Mouse (Mus musculus): Measurements from ENCODE around the gene Tmem91.

The Tmem91 gene

DNA sequence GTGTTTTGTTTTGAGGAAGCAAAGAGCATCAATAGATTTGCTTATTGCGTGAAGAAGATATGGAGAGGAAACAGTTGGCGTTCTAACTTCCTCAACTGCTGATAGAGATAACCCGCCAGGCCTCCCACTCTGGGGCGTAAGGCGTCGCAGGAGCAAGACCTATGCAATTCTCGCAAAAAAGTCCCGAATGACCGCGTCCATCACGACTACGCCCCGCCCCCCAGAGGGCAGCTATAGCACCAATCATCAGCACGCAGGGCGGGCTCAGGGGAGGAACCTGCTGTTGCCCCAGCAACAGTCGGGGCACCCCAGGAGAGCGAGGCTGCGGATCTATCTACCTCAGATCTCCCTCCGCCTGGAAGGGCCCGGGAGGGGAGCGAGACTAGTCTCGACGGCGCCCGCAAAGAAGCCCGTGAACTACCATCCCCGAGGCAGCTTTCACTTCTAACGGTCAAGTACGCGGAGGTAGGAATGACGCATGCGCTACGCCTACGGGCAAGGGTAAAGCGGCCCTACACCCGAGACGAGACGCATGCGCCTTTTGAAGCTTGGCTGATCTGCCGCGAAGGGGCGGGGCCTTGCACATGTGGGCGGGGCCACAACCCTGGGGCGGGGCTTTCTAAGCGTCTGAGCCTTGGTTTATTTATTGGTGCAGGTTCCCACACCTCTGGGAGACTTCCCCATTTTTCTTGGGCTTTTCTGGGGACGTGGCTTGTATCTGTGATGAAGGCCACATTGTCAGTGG lies 5.7 kb upstream of the Tmem91 start, which contains the start of gene B9d2:
TSS of gene B9d2 (plus strand) at position 267 of the 745 bp plus-strand sequence.
- TF ChIP-seq NANOG (IDR thresholded peaks at IDR 0.05; ENCODE audit: borderline replicate concordance, low read length) (no peak), POU5F1 (IDR thresholded peaks at IDR 0.05; ENCODE audit: borderline replicate concordance, low read length) (no peak), CTCF (conservative IDR thresholded peaks at IDR 0.05; ENCODE audit: low read length) (no peak)
- Histone ChIP-seq H3K4me1 (replicated peaks; ENCODE audit: low read depth, low read length) (peaks cover 57% of the 10 kb centered on the region), H3K9me3 (ENCODE audit: low read length) (no peaks in the 10 kb centered on the region), H3K36me3 (ENCODE audit: insufficient read depth, low read length) (peaks cover 5% of the 10 kb centered on the region; the same call in 1 of the 2 replicates), H3K27me3 (ENCODE audit: insufficient read depth, low read length) (peaks cover 29% of the 10 kb centered on the region), H3K4me3 (replicated peaks; ENCODE audit: low read length) (peak within 1 kb of the TSS; percentile 95)

DNA sequence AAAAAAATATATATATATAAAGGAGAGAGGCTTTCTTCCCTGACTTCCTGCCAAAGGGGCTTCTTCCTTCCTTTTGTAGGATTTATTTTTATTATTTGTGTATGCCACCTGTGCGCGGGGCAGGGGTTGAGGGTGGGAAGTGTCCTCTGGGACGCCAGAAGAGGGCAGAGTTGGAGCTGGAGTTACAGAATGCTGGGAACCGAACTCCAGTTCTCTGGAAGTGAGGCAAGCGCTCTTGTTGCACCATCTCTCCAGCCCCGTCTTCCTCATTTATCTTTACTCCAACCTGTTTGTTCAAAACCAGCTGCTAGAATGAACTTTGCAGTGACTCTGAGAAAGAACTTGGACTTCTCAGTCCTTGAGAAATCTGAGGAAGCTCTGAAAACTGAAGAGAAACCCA lies 5.0 kb upstream of the Tmem91 start:
- Histone ChIP-seq H3K4me3 (replicated peaks; ENCODE audit: low read length) (peak overlapping the region; percentile 95), H3K27me3 (ENCODE audit: insufficient read depth, low read length) (peaks cover 30% of the 10 kb centered on the region), H3K36me3 (ENCODE audit: insufficient read depth, low read length) (peaks cover 4% of the 10 kb centered on the region; the same call in 1 of the 2 replicates), H3K9me3 (ENCODE audit: low read length) (no peaks in the 10 kb centered on the region), H3K4me1 (replicated peaks; ENCODE audit: low read depth, low read length) (peaks cover 60% of the 10 kb centered on the region)
- no peak for TF ChIP-seq NANOG (IDR thresholded peaks at IDR 0.05; ENCODE audit: borderline replicate concordance, low read length)
- no peak for TF ChIP-seq CTCF (conservative IDR thresholded peaks at IDR 0.05; ENCODE audit: low read length)
- no peak for TF ChIP-seq POU5F1 (IDR thresholded peaks at IDR 0.05; ENCODE audit: borderline replicate concordance, low read length)

DNA sequence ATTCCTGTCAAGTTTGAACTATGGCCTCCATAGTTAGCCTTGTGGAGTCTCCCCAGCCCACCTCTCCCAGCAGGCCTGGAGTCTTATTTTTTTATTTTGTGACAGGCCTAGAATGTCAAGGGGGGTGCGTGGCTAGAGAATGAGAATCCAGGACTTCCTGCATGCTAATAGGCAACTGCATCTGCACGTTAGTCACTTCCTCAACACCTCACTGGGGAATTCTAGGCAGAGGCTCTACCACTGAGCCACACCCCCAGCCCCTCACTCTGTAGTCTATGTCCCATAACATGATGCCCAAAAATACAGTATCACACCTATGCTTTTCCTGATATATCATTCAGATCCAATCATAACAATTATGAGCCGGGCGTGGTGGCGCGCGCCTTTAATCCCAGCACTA lies 2.0 kb upstream of the Tmem91 start:
- peaks cover 48% of the 10 kb centered on the region for H3K4me1 ChIP-seq (replicated peaks; ENCODE audit: low read depth, low read length)
- peaks cover 46% of the 10 kb centered on the region for H3K27me3 ChIP-seq (ENCODE audit: insufficient read depth, low read length)
- TF ChIP-seq NANOG (IDR thresholded peaks at IDR 0.05; ENCODE audit: borderline replicate concordance, low read length) (no peak), POU5F1 (IDR thresholded peaks at IDR 0.05; ENCODE audit: borderline replicate concordance, low read length) (no peak), CTCF (conservative IDR thresholded peaks at IDR 0.05; ENCODE audit: low read length) (no peak)
- H3K9me3 ChIP-seq (ENCODE audit: low read length): no peaks in the 10 kb centered on the region
- no peak overlapping the region for H3K4me3 ChIP-seq (replicated peaks; ENCODE audit: low read length)
- peaks cover 6% of the 10 kb centered on the region for H3K36me3 ChIP-seq (ENCODE audit: insufficient read depth, low read length)

DNA sequence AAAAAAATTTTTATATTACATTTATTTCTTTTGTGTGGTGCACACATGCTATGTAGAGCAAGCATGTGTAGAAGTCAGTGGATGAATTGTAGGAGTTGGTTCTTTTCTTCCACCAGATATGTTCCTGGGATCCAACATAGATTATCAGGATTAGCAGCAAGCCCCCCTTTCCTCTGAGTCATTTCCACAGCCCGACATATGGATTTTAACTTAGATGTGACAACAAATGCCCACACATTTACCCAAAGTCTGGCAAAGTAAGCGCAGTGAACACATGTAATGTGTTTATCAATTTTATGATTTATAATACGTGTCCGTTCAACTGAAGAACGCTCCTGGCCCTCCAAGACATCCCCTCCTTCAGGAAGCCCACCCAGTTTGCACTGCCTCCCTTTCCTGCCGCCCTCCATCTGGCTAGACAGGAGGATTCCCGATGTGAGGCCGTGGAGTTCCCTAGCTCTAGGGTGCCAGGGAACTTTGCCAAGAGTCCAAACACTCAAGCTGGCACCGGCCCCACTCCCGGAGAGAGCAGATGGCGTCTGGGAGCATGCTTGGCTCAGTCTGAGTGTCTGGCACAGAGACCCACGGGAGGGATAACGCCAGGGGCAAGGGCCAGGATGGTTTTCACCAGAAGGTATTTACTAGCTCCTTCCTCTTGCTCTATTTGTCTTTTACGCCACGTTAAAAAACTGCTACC lies 1.3 kb upstream of the Tmem91 start:
- H3K36me3 ChIP-seq (ENCODE audit: insufficient read depth, low read length): peaks cover 14% of the 10 kb centered on the region
- no peak overlapping the region for H3K4me3 ChIP-seq (replicated peaks; ENCODE audit: low read length)
- H3K9me3 ChIP-seq (ENCODE audit: low read length): no peaks in the 10 kb centered on the region
- peaks cover 48% of the 10 kb centered on the region for H3K4me1 ChIP-seq (replicated peaks; ENCODE audit: low read depth, low read length)
- peaks cover 46% of the 10 kb centered on the region for H3K27me3 ChIP-seq (ENCODE audit: insufficient read depth, low read length)
- TF ChIP-seq NANOG (IDR thresholded peaks at IDR 0.05; ENCODE audit: borderline replicate concordance, low read length) (no peak), POU5F1 (IDR thresholded peaks at IDR 0.05; ENCODE audit: borderline replicate concordance, low read length) (no peak), CTCF (conservative IDR thresholded peaks at IDR 0.05; ENCODE audit: low read length) (no peak)

DNA sequence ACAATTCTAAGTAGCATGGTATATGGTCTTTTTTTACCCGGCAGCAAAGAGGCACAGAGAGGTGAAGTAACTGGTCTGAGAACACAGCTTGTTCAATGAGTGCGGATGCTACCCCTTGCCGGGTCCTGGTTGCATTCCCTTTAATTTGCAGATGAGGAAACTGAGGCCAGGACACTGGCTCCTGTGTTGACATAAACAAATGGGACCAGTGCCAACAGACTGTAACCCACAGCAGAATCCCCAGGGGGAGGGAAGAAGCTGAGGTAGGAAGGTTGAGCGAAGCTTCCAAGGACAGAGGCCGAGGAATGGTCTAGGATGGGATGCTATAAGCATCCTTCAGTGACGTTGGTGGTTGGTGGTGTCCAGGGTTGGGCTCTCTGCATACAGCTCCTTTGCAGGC lies 439 bp upstream of the Tmem91 start:
- H3K36me3 ChIP-seq (ENCODE audit: insufficient read depth, low read length): peaks cover 22% of the 10 kb centered on the region
- TF ChIP-seq NANOG (IDR thresholded peaks at IDR 0.05; ENCODE audit: borderline replicate concordance, low read length) (no peak), POU5F1 (IDR thresholded peaks at IDR 0.05; ENCODE audit: borderline replicate concordance, low read length) (no peak), CTCF (conservative IDR thresholded peaks at IDR 0.05; ENCODE audit: low read length) (no peak)
- peak overlapping the region; percentile 81 for H3K4me3 ChIP-seq (replicated peaks; ENCODE audit: low read length)
- H3K27me3 ChIP-seq (ENCODE audit: insufficient read depth, low read length): peaks cover 46% of the 10 kb centered on the region
- H3K4me1 ChIP-seq (replicated peaks; ENCODE audit: low read depth, low read length): peaks cover 53% of the 10 kb centered on the region
- H3K9me3 ChIP-seq (ENCODE audit: low read length): no peaks in the 10 kb centered on the region

DNA sequence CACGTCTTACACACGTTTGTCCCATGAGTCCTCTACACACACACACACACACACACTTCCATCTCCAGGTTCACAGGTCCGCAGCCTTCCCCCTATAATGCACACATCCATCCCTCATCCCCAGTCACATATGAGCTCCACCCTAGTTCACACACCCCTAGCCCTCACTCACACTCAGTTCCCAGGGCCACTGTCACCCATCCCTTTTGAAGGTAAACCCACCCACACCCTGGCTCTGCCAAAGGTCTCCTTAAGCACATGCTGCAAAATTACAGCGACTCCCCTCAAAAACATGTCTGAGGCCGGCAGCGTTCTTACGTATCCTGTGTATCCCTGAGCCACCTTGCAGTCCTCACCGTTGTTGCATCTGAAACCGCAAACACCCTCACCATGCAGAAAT lies 669 bp downstream of the Tmem91 start:
- Histone ChIP-seq H3K4me3 (replicated peaks; ENCODE audit: low read length) (peak overlapping the region; percentile 81), H3K9me3 (ENCODE audit: low read length) (no peaks in the 10 kb centered on the region), H3K36me3 (ENCODE audit: insufficient read depth, low read length) (peaks cover 26% of the 10 kb centered on the region), H3K4me1 (replicated peaks; ENCODE audit: low read depth, low read length) (peaks cover 58% of the 10 kb centered on the region), H3K27me3 (ENCODE audit: insufficient read depth, low read length) (peaks cover 45% of the 10 kb centered on the region)
- TF ChIP-seq NANOG (IDR thresholded peaks at IDR 0.05; ENCODE audit: borderline replicate concordance, low read length): no peak
- no peak for TF ChIP-seq CTCF (conservative IDR thresholded peaks at IDR 0.05; ENCODE audit: low read length)

DNA sequence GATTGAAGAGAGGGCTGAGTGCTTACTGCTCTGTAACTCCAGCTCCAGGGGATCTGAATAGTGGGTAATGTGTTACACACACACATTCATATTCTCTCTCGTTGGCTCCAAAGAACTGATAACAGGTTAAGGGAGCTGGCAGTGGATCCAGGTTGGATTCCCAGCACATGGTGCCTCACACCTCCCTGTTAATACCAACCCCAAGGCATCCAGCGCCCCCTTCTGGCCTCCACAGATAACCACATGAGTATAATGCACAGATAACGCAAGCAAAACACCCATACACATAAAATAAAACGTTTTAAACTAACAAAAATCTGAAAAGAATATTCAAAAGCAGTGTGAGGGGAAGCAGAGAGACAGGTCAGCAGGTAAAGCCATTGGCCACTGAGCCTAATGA lies 2.5 kb downstream of the Tmem91 start:
- Histone ChIP-seq H3K9me3 (ENCODE audit: low read length) (no peaks in the 10 kb centered on the region), H3K4me1 (replicated peaks; ENCODE audit: low read depth, low read length) (peaks cover 68% of the 10 kb centered on the region), H3K36me3 (ENCODE audit: insufficient read depth, low read length) (peaks cover 45% of the 10 kb centered on the region), H3K27me3 (ENCODE audit: insufficient read depth, low read length) (peaks cover 39% of the 10 kb centered on the region), H3K4me3 (replicated peaks; ENCODE audit: low read length) (no peak overlapping the region)
- peak; percentile 73 for TF ChIP-seq CTCF (conservative IDR thresholded peaks at IDR 0.05; ENCODE audit: low read length)
- TF ChIP-seq NANOG (IDR thresholded peaks at IDR 0.05; ENCODE audit: borderline replicate concordance, low read length): no peak

DNA sequence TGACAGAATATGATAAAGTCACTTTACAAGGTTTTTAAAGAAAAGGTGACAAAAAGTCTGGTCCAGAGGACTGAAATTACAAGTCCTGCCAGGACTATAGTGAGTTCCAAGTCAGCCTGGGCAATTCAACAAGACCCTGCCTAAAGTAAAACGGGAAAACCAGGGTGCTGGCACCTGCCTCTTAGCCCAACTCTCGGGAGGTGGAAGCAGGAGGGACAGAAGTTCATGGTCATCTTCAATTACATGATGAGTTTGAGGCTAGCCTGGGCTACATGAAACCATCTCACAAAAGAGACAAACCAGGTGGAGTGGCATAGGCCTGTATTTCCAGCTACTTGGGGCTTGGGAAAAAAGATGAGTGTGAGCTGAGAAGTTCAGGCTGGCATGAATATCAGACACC lies 3.3 kb downstream of the Tmem91 start:
- no peak overlapping the region for H3K4me3 ChIP-seq (replicated peaks; ENCODE audit: low read length)
- TF ChIP-seq CTCF (conservative IDR thresholded peaks at IDR 0.05; ENCODE audit: low read length): no peak
- TF ChIP-seq POU5F1 (IDR thresholded peaks at IDR 0.05; ENCODE audit: borderline replicate concordance, low read length): no peak
- no peak for TF ChIP-seq NANOG (IDR thresholded peaks at IDR 0.05; ENCODE audit: borderline replicate concordance, low read length)
- peaks cover 52% of the 10 kb centered on the region for H3K36me3 ChIP-seq (ENCODE audit: insufficient read depth, low read length)
- H3K27me3 ChIP-seq (ENCODE audit: insufficient read depth, low read length): peaks cover 36% of the 10 kb centered on the region
- no peaks in the 10 kb centered on the region for H3K9me3 ChIP-seq (ENCODE audit: low read length)
- peaks cover 75% of the 10 kb centered on the region for H3K4me1 ChIP-seq (replicated peaks; ENCODE audit: low read depth, low read length)
